Mouse (Mus musculus) liver, adult 2 months (tissue): ENCODE data around the gene Vtcn1.

Experiments used
- CTCF ChIP-seq: fragments of 200-500 bp; IDR thresholded peaks from 2 replicates; pipeline ENCODE4 v1.5.1; 2011; ENCODE audit warnings: low read depth, low read length, control low read depth
- POLR2A ChIP-seq: fragments of 200-500 bp; IDR thresholded peaks from 2 replicates; pipeline ENCODE4 v1.6.1; 2011; ENCODE audit warnings: low read length, control low read depth; ENCODE audit not compliant: insufficient read depth; ENCODE audit errors: extremely low read depth

- TF ChIP-seq CTCF (no peak), POLR2A (no peak)
These were observed 31.9 kb downstream of the Vtcn1 start for GRCm38 (mm10) chr3:100857139-100857538.
